7 mouse cellular contexts compared by ENCODE assay signal in genomic region chr8:69832298-69832853, GRCm38 (mm10). TPM values are rescaled to one million over a fixed set of nuclear protein-coding genes. Genes with fewer than 3 reads are reported as not detected.
DNase-seq lines count a peak whose midpoint lies in the region; ATAC-seq and TF ChIP-seq lines count a peak whose summit lies in the region.

Gene Pbx4 (plus strand): TSS chr8:69832491.

- ATAC-seq in granulocyte monocyte progenitor cell, adult 5-6 weeks (replicated peaks; ENCODE audit: poor library complexity, severe bottlenecking), result peak; percentile 90
- peak; percentile 68 for ATAC-seq in intestine, postnatal 0 days
- peak; percentile 98 for ATAC-seq in midbrain, embryonic 11.5 days (ENCODE audit: low FRiP score)

- DNase-seq in adrenal gland, postnatal 25 days, result peak; percentile 77
- peak; percentile 96 for DNase-seq in embryonic facial prominence, embryonic 10.5 days (ENCODE audit: low spot score)
- peak; percentile 97 for DNase-seq in left cerebral cortex, postnatal 4 days
- DNase-seq in midbrain, embryonic 11.5 days (ENCODE audit: low spot score, missing footprints), result peak; percentile 99
- peak; percentile 90 for DNase-seq in right cerebral cortex, postnatal 4 days

- peak within 1 kb of the TSS; percentile 87 for H3K27ac ChIP-seq in embryonic facial prominence, embryonic 10.5 days (replicated peaks)
- no peak within 1 kb of the TSS for H3K27ac ChIP-seq in intestine, postnatal 0 days (ENCODE audit: low read depth, low read length)
- H3K27ac ChIP-seq in midbrain, embryonic 11.5 days (ENCODE audit: low read depth, low read length), result peak within 1 kb of the TSS; percentile 59

- peak within 1 kb of the TSS; percentile 81 for H3K4me3 ChIP-seq in embryonic facial prominence, embryonic 10.5 days
- peak within 1 kb of the TSS; percentile 54 for H3K4me3 ChIP-seq in intestine, postnatal 0 days (ENCODE audit: low read depth, low read length)
- peak within 1 kb of the TSS; percentile 54 for H3K4me3 ChIP-seq in midbrain, embryonic 11.5 days (ENCODE audit: low read depth, low read length)

- peak within 1 kb of the TSS; percentile 83 for H3K4me2 ChIP-seq in intestine, postnatal 0 days (replicated peaks; ENCODE audit: low read depth)
- peak within 1 kb of the TSS; percentile 65 for H3K4me2 ChIP-seq in midbrain, embryonic 11.5 days

- peaks cover 8% of the 10 kb centered on the region; the same call in 1 of the 2 replicates for H3K27me3 ChIP-seq in embryonic facial prominence, embryonic 10.5 days (replicated peaks; ENCODE audit: low read depth, poor library complexity, severe bottlenecking)
- H3K27me3 ChIP-seq in intestine, postnatal 0 days (replicated peaks; ENCODE audit: control insufficient read depth, insufficient read depth, low read length), result no peaks in the 10 kb centered on the region
- H3K27me3 ChIP-seq in midbrain, embryonic 11.5 days (ENCODE audit: control insufficient read depth, insufficient read depth, low read length), result no peaks in the 10 kb centered on the region

- H3K36me3 ChIP-seq in embryonic facial prominence, embryonic 10.5 days (replicated peaks), result peaks cover 33% of the 10 kb centered on the region
- H3K36me3 ChIP-seq in intestine, postnatal 0 days (ENCODE audit: control insufficient read depth, insufficient read depth), result no peaks in the 10 kb centered on the region
- no peaks in the 10 kb centered on the region for H3K36me3 ChIP-seq in midbrain, embryonic 11.5 days (ENCODE audit: control insufficient read depth, insufficient read depth, low read length)

- intact Hi-C loops in left cerebral cortex, postnatal 4 days (cut with DNase I), result no loop called here

- under 1% methylated on average over 38 of the region's 38 CpGs for WGBS in embryonic facial prominence, embryonic 10.5 days
- WGBS in intestine, postnatal 0 days, result under 1% methylated on average over 38 of the region's 38 CpGs
- WGBS in midbrain, embryonic 11.5 days, result under 1% methylated on average over 38 of the region's 38 CpGs

- H3K4me1 ChIP-seq in embryonic facial prominence, embryonic 10.5 days, result peaks cover 20% of the 10 kb centered on the region
- 0 out of 2 replicates have a peak, but pooled peaks cover 3% of the 10 kb centered on the region for H3K4me1 ChIP-seq in intestine, postnatal 0 days (replicated peaks; ENCODE audit: control insufficient read depth, insufficient read depth, low read length)
- H3K4me1 ChIP-seq in midbrain, embryonic 11.5 days (ENCODE audit: control insufficient read depth, insufficient read depth, low read length), result peaks cover 5% of the 10 kb centered on the region

- H3K9ac ChIP-seq in intestine, postnatal 0 days (ENCODE audit: low read depth, low read length), result 0 out of 2 replicates have a peak within 1 kb of the TSS, but pooled peaks have one; percentile 4
- peak within 1 kb of the TSS; percentile 64 for H3K9ac ChIP-seq in midbrain, embryonic 11.5 days (ENCODE audit: low read length)

- H3K9me3 ChIP-seq in embryonic facial prominence, embryonic 10.5 days, result no peaks in the 10 kb centered on the region
- no peaks in the 10 kb centered on the region for H3K9me3 ChIP-seq in intestine, postnatal 0 days (ENCODE audit: control insufficient read depth)
- no peaks in the 10 kb centered on the region for H3K9me3 ChIP-seq in midbrain, embryonic 11.5 days (ENCODE audit: control insufficient read depth, low read length)

- TF ChIP-seq CTCF in intestine, postnatal 0 days (IDR thresholded peaks at IDR 0.05; ENCODE audit: low read depth), result peak; percentile 55

RNA-seq across cellular contexts. Expression of gene Pbx4, which starts in this region (rescaled TPM):
- total RNA-seq in adrenal gland, postnatal 25 days (2021), result 1.7 and 2.5 TPM in 2 replicates
- polyA plus RNA-seq in embryonic facial prominence, embryonic 10.5 days (2016; fragmentation: Nextera tagmentation; extraction: Ambion mirVana), result 17.1 and 18.0 TPM in 2 replicates
- total RNA-seq in granulocyte monocyte progenitor cell, adult 5-6 weeks (2014; fragmentation: Nextera tagmentation), result 7.0 and 25.1 TPM in 2 replicates
- 5.6 and 9.3 TPM in 2 replicates for total RNA-seq in granulocyte monocyte progenitor cell, adult 5-6 weeks (2017)
- 2.7 and 4.7 TPM in 2 replicates for polyA plus RNA-seq in intestine, postnatal 0 days (2015; fragmentation: Nextera tagmentation; extraction: Ambion mirVana)
- total RNA-seq in left cerebral cortex, postnatal 4 days (2021), result 10 to 100 TPM; 24.3 to 25.0 TPM
- 33.9 and 39.1 TPM in 2 replicates for polyA plus RNA-seq in midbrain, embryonic 11.5 days (2014; fragmentation: Nextera tagmentation; extraction: Ambion mirVana)
